Mouse (Mus musculus) megakaryocyte, embryonic 14.5 days (primary cell): Measurements from ENCODE around the gene Lhpp. TPM values are rescaled to one million over a fixed set of nuclear protein-coding genes. Genes with fewer than 3 reads are reported as not detected.

Source experiments
- H3K27me3 ChIP-seq: replicated peaks from 2 replicates; pipeline ENCODE3; 2012; ENCODE audit warnings: inconsistent platforms
- H3K36me3 ChIP-seq: replicated peaks from 2 replicates; pipeline ENCODE3; 2012; ENCODE audit warnings: low read length, inconsistent platforms, mixed read lengths
- H3K4me1 ChIP-seq: 2 replicates; pipeline ENCODE4 v1.6.1; 2012; ENCODE audit warnings: inconsistent platforms
- H3K4me3 ChIP-seq: replicated peaks from 2 replicates; pipeline ENCODE3; 2012; ENCODE audit warnings: moderate library complexity, mild to moderate bottlenecking, inconsistent platforms
- H3K9me3 ChIP-seq: 2 replicates; pipeline ENCODE4 v1.6.1; 2012; ENCODE audit warnings: inconsistent platforms
- FLI1 ChIP-seq: IDR thresholded peaks from 2 replicates; pipeline ENCODE4 v1.6.1; 2012; ENCODE audit warnings: low read length, inconsistent platforms, mixed read lengths
- GATA1 ChIP-seq: IDR thresholded peaks from 3 replicates; pipeline ENCODE4 v1.6.1; 2012; ENCODE audit warnings: mixed read lengths, low read length, inconsistent platforms, borderline replicate concordance
- polyA plus RNA-seq: library from polyadenylated mRNA; stranded (reverse); fragments of >175 nt; gene quantifications from 2 replicates; pipeline ENCODE4 v1.2.3, GENCODE M21; 2012; ENCODE audit warnings: low replicate concordance; ENCODE audit not compliant: insufficient read depth

Lhpp gene
- polyA plus RNA-seq, 1 experiment, result 2.5 TPM

DNA sequence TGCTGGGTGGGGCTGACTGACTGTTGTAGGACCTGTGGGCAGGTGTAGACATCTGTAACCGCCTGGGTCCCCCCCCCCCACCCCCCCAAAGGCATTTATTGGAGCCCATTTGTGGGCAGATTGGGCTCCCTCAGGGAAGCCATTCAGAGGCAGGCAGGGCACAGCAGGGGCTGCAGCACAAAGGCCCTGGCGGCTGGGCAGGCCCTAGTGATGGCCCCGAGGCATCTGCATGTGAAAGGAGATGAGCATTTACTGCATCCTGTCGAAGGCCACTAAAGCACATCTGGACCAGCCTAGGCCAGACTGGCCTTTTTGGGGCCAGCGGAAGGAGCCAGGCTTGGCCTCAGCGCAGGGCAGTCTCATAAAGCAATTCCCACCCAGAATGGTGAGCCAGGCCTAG lies 6.0 kb downstream of the Lhpp start:
- TF ChIP-seq FLI1 (no peak), GATA1 (no peak)
- Histone ChIP-seq H3K9me3 (0 out of 2 replicates have a peak, but pooled peaks cover 3% of the 10 kb centered on the region), H3K27me3 (peaks cover 26% of the 10 kb centered on the region), H3K36me3 (no peaks in the 10 kb centered on the region), H3K4me3 (no peak overlapping the region), H3K4me1 (peaks cover 4% of the 10 kb centered on the region)

DNA sequence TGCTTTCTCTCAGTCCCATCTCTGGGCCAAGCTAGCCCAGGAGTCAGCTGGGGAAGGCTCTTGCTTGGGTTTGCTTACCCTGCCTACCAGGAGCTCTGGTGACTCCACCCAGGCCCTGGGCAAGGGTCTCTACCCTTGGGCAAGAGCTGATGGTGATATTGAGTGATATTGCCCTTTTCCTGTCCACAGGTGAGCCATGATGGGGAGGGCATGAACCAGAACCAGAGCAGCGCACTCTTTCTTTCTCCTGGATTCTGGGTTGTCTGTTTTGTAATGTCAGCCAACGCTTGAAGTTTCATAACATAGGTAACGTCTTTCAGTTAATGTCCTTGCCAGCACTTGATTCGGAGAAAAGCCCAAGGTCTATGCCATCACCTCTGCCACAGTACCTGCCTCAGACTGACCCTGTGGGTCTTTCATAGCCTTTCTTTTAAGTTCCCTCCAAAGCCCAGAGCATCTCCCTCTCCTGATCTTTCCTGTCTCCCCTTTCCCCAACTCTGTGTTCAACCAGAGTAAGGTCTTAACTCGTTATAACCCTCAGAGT lies 6.7 kb downstream of the Lhpp start:
- no peaks in the 10 kb centered on the region for H3K36me3 ChIP-seq
- peaks cover 28% of the 10 kb centered on the region for H3K27me3 ChIP-seq
- TF ChIP-seq FLI1 (no peak), GATA1 (no peak)
- H3K4me1 ChIP-seq, result no peaks in the 10 kb centered on the region
- H3K9me3 ChIP-seq, result 0 out of 2 replicates have a peak, but pooled peaks cover 3% of the 10 kb centered on the region
- H3K4me3 ChIP-seq, result no peak overlapping the region

DNA sequence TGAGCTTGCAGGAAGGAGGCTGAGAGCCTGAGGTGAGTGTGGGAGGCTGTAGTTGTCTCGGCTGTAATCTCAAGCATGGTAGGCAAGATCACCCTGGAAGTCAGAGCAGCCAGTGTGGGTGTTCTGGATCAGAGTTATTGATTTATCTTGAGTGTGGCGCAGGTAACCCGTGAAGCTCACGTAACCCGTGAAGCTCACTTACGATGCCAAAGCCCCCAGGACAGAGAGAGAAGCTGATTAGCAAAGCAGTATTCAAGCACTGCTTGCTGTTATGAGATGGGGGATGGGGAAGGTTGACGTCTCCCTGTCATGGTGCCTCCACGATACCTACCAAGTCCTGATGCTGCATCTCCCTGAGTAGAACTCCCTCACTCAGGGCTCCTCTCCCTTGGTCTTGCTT lies 9.1 kb downstream of the Lhpp start:
- peaks cover 35% of the 10 kb centered on the region for H3K27me3 ChIP-seq
- H3K36me3 ChIP-seq, result no peaks in the 10 kb centered on the region
- TF ChIP-seq GATA1 (no peak), FLI1 (no peak)
- no peak overlapping the region for H3K4me3 ChIP-seq
- H3K4me1 ChIP-seq, result no peaks in the 10 kb centered on the region
- 0 out of 2 replicates have a peak, but pooled peaks cover 3% of the 10 kb centered on the region for H3K9me3 ChIP-seq

- Histone ChIP-seq H3K4me3 (peak overlapping the region; percentile 40), H3K27me3 (peaks cover 35% of the 10 kb centered on the region)
- TF ChIP-seq GATA1 (no peak), FLI1 (no peak)
Observed at GRCm38 (mm10) chr7:132619975-132620918, 9.8 kb downstream of the Lhpp start.

DNA sequence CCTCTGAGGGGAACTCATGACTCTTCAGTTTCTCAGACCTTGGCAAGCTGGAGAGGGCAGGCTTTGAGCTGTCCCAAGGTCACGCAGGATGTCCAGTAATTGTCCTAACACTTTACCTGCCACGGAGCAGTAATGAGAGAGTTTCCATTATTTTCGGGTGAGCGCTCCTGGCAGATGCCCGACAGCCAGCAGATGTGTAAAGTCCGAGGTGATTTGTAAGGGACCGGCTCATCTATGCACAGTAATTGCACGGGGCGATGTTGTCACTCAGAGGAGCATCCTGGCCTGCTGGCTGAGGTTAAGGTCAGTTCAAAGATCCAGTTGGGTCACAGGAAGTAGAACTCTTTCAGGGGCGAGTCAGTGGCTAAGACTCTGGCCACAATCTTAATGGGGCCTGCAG lies 13.7 kb downstream of the Lhpp start:
- TF ChIP-seq GATA1 (no peak), FLI1 (no peak)

More at GRCm38 (mm10) chr7:132619975-132620918, 9.8 kb downstream of the Lhpp start:
- no peaks in the 10 kb centered on the region for H3K36me3 ChIP-seq
- no peaks in the 10 kb centered on the region for H3K4me1 ChIP-seq
- H3K9me3 ChIP-seq, result 0 out of 2 replicates have a peak, but pooled peaks cover 3% of the 10 kb centered on the region

GRCm38 (mm10) chr7:132626174-132626573 lies 15.7 kb downstream of the Lhpp start:
- H3K4me3 ChIP-seq, result no peak overlapping the region
- no peaks in the 10 kb centered on the region for H3K9me3 ChIP-seq
- H3K27me3 ChIP-seq, result peaks cover 32% of the 10 kb centered on the region
- H3K36me3 ChIP-seq, result no peaks in the 10 kb centered on the region
- TF ChIP-seq GATA1 (no peak), FLI1 (no peak)
- peaks cover 39% of the 10 kb centered on the region for H3K4me1 ChIP-seq

More for the DNA sequence above, 13.7 kb downstream of the Lhpp start:
- Histone ChIP-seq H3K27me3 (peaks cover 32% of the 10 kb centered on the region), H3K4me1 (peaks cover 28% of the 10 kb centered on the region), H3K4me3 (no peak overlapping the region), H3K9me3 (0 out of 2 replicates have a peak, but pooled peaks cover 3% of the 10 kb centered on the region), H3K36me3 (no peaks in the 10 kb centered on the region)

- Histone ChIP-seq H3K4me1 (peaks cover 51% of the 10 kb centered on the region), H3K36me3 (no peaks in the 10 kb centered on the region), H3K27me3 (peaks cover 28% of the 10 kb centered on the region), H3K4me3 (no peak overlapping the region), H3K9me3 (no peaks in the 10 kb centered on the region)
- no peak for TF ChIP-seq FLI1
- no peak for TF ChIP-seq GATA1
Observed at GRCm38 (mm10) chr7:132627448-132627847, 17.0 kb downstream of the Lhpp start.

- peak overlapping the region; percentile 23 for H3K4me3 ChIP-seq
- H3K27me3 ChIP-seq, result peaks cover 28% of the 10 kb centered on the region
- TF ChIP-seq FLI1 (no peak), GATA1 (no peak)
Observed at GRCm38 (mm10) chr7:132631313-132631712, 20.9 kb downstream of the Lhpp start.

GRCm38 (mm10) chr7:132637292-132637691 lies 26.9 kb downstream of the Lhpp start:
- Histone ChIP-seq H3K36me3 (no peaks in the 10 kb centered on the region), H3K9me3 (no peaks in the 10 kb centered on the region), H3K27me3 (peaks cover 22% of the 10 kb centered on the region), H3K4me1 (peaks cover 52% of the 10 kb centered on the region), H3K4me3 (no peak overlapping the region)
- TF ChIP-seq FLI1, result no peak
- TF ChIP-seq GATA1, result no peak

More at GRCm38 (mm10) chr7:132631313-132631712, 20.9 kb downstream of the Lhpp start:
- Histone ChIP-seq H3K9me3 (no peaks in the 10 kb centered on the region), H3K4me1 (peaks cover 63% of the 10 kb centered on the region), H3K36me3 (no peaks in the 10 kb centered on the region)

- Histone ChIP-seq H3K27me3 (peaks cover 22% of the 10 kb centered on the region), H3K9me3 (no peaks in the 10 kb centered on the region)
Observed at GRCm38 (mm10) chr7:132638446-132639087, 28.1 kb downstream of the Lhpp start.

More at GRCm38 (mm10) chr7:132638446-132639087, 28.1 kb downstream of the Lhpp start:
- TF ChIP-seq GATA1 (no peak), FLI1 (no peak)
- peaks cover 39% of the 10 kb centered on the region for H3K4me1 ChIP-seq
- no peak overlapping the region for H3K4me3 ChIP-seq
- no peaks in the 10 kb centered on the region for H3K36me3 ChIP-seq
